Mouse (Mus musculus): ENCODE results near the gene Cd84. TPM values are rescaled to one million over a fixed set of nuclear protein-coding genes. Genes with fewer than 3 reads are reported as not detected.
A peak's percentile ranks its signal among the peaks of the same experiment; 100 is the strongest.

Cd84 gene
- total RNA-seq, 1 experiment from 2014 or later = 63.3 TPM

- no peak for ATAC-seq (replicated peaks; ENCODE audit: low read depth, poor library complexity, severe bottlenecking)
These were observed 64.5 kb downstream of the Cd84 start for GRCm38 (mm10) chr1:171904011-171904410.

GRCm38 (mm10) chr1:171915638-171916458 is 76.4 kb downstream of the Cd84 start:
- no peak for ATAC-seq (replicated peaks; ENCODE audit: low read depth, poor library complexity, severe bottlenecking)

GRCm38 (mm10) chr1:171917305-171918039 is 78.0 kb downstream of the Cd84 start, which contains the start of gene Slamf6:
Gene Slamf6, plus strand, starts transcription at chr1:171917515.
- peak; percentile 63 for ATAC-seq (replicated peaks; ENCODE audit: low read depth, poor library complexity, severe bottlenecking)

GRCm38 (mm10) chr1:171918136-171918920 is 78.8 kb downstream of the Cd84 start:
- ATAC-seq (replicated peaks; ENCODE audit: low read depth, poor library complexity, severe bottlenecking) = no peak

- ATAC-seq (replicated peaks; ENCODE audit: low read depth, poor library complexity, severe bottlenecking) = no peak
These were observed 79.7 kb downstream of the Cd84 start for GRCm38 (mm10) chr1:171919193-171919592.

GRCm38 (mm10) chr1:171919901-171920510 is 80.5 kb downstream of the Cd84 start:
- ATAC-seq (replicated peaks; ENCODE audit: low read depth, poor library complexity, severe bottlenecking) = no peak

- peak; percentile 66 for ATAC-seq (replicated peaks; ENCODE audit: low read depth, poor library complexity, severe bottlenecking)
These were observed 81.6 kb downstream of the Cd84 start for GRCm38 (mm10) chr1:171920989-171921621.

GRCm38 (mm10) chr1:171921641-171922040 is 82.1 kb downstream of the Cd84 start:
- ATAC-seq (replicated peaks; ENCODE audit: low read depth, poor library complexity, severe bottlenecking) = no peak

GRCm38 (mm10) chr1:171922844-171923243 is 83.3 kb downstream of the Cd84 start:
- no peak for ATAC-seq (replicated peaks; ENCODE audit: low read depth, poor library complexity, severe bottlenecking)

GRCm38 (mm10) chr1:171924900-171925299 is 85.4 kb downstream of the Cd84 start:
- ATAC-seq (replicated peaks; ENCODE audit: low read depth, poor library complexity, severe bottlenecking) = no peak

- ATAC-seq (replicated peaks; ENCODE audit: low read depth, poor library complexity, severe bottlenecking) = no peak
These were observed 94.4 kb downstream of the Cd84 start for GRCm38 (mm10) chr1:171933851-171934250.

GRCm38 (mm10) chr1:171938952-171939948 is 99.8 kb downstream of the Cd84 start:
- no peak for ATAC-seq (replicated peaks; ENCODE audit: low read depth, poor library complexity, severe bottlenecking)

Other genes starting within 250 kb of the Cd84 start
- 20.2 and 27.0 TPM in 2 replicates for gene Ly9, start 232.3 kb upstream of the Cd84 start, total RNA-seq (2017)
- gene Slamf7, start 186.7 kb upstream of the Cd84 start, total RNA-seq (2017) = 0.27 and 1.0 TPM in 2 replicates
- gene Cd48, start 157.7 kb upstream of the Cd84 start, total RNA-seq (2017) = 104 and 153 TPM in 2 replicates
- 4.1 and 4.6 TPM in 2 replicates for gene Slamf1, start 72.6 kb upstream of the Cd84 start, total RNA-seq (2017)
- gene Gm10521, start 56.0 kb downstream of the Cd84 start, total RNA-seq (2017) = 1.8 and 2.6 TPM in 2 replicates
- gene Slamf6, start 77.8 kb downstream of the Cd84 start, total RNA-seq (2017) = 0.10 and 0.87 TPM in 2 replicates
- 3.0 and 3.2 TPM in 2 replicates for gene Vangl2, start 188.7 kb downstream of the Cd84 start, total RNA-seq (2017)
- gene Nhlh1, start 217.9 kb downstream of the Cd84 start, total RNA-seq (2017) = not detected in 2 replicates
- 137 and 144 TPM in 2 replicates for gene Copa, start 242.8 kb downstream of the Cd84 start, total RNA-seq (2017)
- 24.3 and 25.1 TPM in 2 replicates for gene Ncstn, start 243.1 kb downstream of the Cd84 start, total RNA-seq (2017)

Measured in common myeloid progenitor, adult 5-6 weeks (primary cell).